Mouse (Mus musculus): ENCODE data around the gene Smarcb1.

Smarcb1 gene

GRCm38 (mm10) chr10:75854791-75855190, 66.6 kb downstream of the Smarcb1 start:
- no peak for DNase-seq

GRCm38 (mm10) chr10:75854096-75854495, 67.3 kb downstream of the Smarcb1 start:
- DNase-seq: no peak

DNA sequence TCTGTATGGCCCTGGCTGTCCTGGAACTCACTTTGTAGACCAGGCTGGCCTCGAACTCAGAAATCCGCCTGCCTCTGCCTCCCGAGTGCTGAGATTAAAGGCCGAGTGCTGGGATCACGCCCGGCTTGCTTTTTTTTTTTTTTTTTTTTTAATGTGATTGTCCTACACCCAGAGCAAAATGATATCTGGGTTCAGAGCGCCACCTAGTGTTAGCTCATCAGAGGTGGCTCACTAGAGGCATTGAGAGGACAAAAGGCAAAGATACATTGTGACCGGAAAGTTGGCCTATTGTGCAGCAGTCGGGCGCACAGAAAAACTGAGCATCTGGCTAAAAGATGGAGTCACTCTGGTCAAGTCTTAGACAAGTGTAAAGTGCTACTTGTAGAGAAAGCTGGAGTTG, 68.0 kb downstream of the Smarcb1 start:
- DNase-seq: peak; percentile 88 to 94

- DNase-seq: no peak
Measured at GRCm38 (mm10) chr10:75852539-75853125, 68.8 kb downstream of the Smarcb1 start.

DNA sequence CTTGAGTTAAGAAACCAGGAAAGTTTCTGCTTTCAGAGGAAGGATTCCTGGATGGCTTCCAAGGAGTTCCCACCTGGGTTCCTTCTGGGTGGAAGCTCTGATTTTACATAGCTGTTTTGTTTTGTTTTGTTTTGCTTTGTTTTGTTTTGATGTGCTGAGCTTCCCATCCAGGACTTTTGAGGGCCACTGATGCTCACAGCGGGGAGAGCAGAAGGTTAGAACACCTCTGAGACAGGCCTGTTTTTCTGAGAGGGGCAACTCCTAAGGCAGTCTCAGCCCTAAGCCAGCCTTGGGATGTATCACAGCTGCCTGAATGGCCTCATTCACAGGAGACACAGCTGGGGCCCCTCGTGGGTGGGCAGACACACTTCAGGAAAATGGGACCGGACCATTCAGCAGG, 69.7 kb downstream of the Smarcb1 start:
- DNase-seq: no peak

GRCm38 (mm10) chr10:75851076-75851475, 70.3 kb downstream of the Smarcb1 start:
- DNase-seq: no peak

- no peak for DNase-seq
Measured at GRCm38 (mm10) chr10:75848382-75848781, 73.0 kb downstream of the Smarcb1 start.
